Mouse (Mus musculus) kidney, adult 9 months (tissue): ENCODE results near the gene Atoh8.

ENCODE experiments used
- DNase-seq: peaks from one replicate; pipeline ENCODE4 v3.0.0; 2022

Atoh8 gene

DNA sequence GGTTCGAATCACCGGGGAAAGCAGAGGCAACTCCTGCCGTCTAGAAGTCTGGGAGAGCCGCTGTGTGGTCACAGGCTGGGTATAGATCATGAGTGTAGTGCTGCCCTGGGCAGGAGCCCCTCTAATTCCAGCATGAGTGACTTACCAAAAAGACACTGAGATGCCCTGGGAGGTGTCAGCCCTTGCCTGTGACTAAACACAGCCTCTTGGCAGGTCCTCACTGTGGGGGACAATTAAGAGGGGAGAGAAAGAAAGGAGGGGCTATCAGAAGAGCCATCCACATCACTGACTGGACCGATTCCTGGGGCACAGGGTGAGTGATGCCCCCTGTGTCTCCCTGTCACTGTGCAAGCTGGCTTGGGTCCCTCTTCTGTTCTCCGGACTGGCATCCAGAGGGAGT is 48.6 kb downstream of the Atoh8 start:
- DNase-seq = no peak

DNA sequence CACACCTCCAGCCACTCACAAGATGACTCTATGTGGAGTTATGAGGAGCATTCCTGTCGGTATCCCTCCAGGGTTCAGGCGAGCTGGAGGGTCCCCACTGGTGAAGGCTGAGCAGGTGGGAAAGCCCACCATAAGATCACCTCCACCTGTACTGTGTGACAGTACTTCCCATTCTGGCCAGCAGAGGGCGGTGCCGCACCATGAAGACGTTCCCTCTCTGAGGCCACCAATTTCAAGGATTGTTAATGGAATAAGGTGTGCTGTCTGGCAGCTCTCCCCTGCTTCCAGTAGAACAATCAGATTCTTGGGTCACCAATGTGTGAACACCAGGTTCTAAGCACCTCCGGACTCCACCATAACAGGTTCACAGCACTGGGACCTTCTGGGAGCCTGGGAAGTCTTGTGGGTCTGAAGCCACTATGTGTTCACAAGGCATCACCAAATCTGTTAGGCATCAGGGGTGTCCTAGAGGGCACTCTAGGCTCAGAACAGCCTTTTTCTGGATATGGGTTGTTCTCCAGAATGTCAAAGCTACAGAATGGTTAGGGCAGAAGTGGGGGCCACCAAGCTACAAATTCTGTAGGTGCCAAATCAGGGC is 49.4 kb downstream of the Atoh8 start:
- DNase-seq = peak; percentile 82

DNA sequence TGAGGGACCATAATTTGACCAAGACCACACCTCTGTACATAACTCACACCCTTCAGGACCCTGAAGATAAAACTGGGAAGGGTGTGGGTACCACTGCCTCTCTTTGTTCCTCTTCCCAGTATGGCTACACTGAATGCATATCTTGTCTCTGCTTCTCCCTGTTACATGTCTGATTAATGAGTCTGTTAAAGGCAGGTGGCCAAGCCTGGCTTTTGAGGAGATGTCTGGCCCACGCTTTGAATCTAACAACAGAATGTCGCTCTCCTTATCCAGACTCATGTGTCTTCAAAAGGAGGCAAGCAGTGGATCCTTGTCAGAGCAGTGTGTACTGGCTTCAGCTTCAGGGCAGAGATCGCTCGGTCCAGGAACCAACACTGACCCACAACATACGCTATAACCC is 50.8 kb downstream of the Atoh8 start:
- no peak for DNase-seq

DNA sequence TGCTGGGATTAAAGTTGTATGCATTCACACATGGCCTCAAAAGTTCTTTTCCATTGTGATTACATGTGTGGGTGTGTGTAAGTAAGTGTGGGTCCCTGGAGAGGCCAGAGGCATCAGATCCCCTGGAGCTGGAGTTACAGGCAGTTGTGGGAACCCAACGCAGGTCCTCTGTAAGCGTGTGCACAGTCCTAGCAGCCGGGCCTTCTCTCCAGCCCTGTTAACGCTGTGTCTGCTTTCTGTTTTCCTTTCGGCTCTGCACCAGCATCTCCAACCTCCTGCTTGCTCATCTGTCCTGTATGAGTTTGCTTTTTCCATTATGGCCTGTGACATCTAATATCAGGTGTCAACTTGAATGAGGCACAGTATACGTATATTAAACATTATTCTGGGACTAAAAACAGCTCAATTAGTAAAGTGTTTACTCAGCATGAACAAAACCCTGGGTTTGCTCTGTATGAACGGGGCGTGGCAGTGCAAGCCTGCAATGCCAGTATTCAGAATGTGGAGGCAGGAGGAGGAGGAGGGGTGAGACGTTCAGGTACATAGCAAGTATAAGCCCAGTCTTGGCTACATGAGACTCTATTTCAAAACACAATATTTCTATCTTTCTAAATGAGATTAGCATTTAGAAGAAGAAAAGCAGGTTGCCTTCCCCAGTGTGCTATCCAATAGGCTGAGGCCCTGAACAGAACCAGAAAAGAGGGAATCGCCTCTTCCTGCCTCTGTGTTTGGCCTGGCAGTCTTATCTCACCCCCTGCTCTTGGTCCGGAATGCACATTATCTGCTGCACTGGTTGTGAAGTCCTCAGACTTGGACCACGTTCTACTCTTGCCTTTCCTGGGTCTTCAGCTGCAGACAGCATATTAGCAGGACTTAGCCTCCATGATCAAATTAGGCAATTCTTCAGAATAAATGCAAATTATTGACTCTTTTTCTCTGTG is 55.5 kb downstream of the Atoh8 start:
- DNase-seq = no peak

DNA sequence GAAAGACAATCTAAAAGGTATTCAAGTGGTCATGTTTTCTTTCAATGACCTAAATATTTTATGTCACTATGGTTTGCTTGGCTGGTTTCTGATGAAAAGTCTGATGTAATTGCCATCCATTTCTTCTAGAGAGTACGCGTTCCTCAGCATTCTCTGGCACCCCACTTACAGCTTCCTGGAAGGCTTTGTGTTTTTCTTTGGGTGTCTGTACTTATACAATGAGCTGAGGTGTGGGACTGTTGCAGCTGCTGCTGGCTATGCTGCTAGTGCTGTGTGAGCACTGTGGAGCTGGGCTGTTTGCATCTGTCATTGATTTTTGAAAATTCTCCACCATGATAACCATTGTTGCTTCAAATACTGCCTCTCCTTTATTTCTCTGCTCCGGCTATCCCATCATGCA is 56.4 kb downstream of the Atoh8 start:
- DNase-seq = no peak

DNA sequence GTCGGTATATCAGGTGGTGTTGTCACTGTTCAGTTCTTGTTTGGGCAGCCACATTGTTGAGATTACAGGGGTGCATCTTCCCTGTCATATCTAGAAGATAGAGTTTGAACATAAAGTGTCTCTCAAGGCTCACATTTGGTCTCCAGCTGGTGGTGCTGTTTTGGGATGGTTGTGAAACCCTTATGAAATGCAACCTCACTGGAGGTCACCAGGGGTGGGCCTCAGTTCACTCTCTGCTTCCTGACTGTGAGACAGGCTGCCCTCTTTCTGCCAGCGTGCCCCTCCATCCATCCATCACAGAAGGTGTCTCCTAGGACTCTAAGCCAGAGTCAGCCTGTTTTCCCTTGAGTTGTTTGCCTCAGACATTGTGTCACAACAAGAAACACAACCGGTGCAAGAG is 58.0 kb downstream of the Atoh8 start:
- no peak for DNase-seq

DNA sequence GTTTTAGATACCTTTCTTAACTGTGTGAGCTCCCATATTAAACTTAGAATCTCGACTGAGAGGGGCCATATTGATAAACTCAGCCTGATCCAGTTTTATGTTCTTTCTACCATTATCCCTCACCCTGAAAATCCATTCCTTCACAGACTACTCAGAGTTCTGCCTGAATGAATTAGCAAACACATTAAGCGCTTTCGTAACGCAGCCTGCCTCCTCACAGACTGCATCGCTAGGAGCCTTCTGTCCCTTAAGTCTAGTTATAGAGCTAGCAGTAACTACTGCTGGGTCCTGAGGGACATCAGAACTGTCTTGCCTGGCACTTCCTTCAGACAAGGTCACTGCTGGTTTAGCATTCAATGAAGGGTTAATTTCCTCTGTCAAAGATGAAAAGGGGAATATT is 59.4 kb downstream of the Atoh8 start:
- no peak for DNase-seq

DNA sequence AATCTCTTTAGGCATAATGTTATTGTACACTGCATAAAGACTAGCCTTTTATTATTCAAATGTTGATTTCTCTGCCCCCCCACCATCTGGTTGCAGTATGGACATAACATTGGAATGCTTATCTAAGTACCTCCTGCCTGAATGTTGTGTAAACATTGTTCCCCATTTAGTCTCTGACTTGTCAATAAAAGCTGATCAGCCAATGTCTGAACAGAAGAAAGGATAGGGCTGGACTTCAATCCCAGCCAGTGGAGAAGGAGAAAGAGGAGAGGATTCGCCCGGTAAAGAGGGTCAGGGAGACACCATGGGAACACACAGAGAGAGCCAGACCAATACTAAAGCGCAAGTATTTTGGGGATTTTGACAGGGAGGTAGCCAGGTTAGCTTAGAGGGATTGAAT is 60.0 kb downstream of the Atoh8 start:
- no peak for DNase-seq

DNA sequence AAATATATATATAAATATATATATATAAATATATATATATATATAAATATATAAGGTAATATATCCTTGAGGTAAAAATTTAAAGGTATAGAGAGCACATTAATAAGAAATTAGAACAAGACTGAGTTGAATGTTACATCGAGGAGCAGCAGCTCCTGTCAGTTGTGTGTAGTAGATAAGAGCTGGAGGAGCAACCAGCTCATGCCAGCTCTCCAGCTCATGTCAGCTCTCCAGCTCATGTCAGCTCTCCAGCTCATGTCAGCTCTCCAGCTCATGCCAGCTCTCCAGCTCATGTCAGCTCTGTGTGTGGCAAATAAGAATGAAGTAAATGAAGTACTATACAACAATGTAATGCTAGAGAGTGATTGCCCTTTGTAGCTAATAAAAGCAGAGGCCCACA is 62.0 kb downstream of the Atoh8 start:
- DNase-seq = no peak

DNA sequence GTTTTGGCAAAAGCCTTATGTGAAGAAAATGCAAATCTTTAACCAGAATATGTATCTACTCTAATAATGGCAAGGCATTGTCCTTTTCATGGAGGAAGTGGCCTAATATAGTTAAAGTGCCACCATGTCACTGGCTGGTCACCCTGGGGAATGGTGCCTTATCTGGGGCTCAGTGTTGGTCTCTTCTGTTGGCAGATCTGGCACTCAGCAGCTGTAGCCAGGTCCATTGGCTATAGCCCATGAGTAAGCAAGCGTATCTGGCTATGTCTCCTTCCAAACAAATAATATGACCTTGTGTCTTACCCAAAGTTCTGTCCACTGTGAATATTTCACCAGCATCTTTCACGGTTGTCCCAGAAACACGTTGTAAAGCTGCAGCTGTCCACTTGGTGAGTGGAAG is 64.0 kb downstream of the Atoh8 start:
- no peak for DNase-seq

DNA sequence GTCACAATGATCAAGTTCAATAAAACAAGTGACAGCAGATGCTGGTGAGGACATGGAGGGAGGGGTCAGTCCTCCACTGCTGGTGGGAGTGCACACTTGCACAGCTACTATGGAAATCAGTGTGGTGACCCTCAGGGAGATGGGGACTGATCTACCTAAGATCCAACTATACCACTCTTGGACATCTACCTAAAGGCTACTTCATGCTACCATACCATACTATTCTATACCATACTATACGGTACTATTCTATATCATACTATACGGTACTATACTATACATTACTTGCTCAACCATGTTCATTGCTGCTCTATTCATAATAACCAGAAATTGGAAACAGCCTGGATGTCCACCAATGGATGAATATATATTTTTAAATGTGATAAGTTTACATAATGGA is 69.5 kb downstream of the Atoh8 start:
- no peak for DNase-seq

DNA sequence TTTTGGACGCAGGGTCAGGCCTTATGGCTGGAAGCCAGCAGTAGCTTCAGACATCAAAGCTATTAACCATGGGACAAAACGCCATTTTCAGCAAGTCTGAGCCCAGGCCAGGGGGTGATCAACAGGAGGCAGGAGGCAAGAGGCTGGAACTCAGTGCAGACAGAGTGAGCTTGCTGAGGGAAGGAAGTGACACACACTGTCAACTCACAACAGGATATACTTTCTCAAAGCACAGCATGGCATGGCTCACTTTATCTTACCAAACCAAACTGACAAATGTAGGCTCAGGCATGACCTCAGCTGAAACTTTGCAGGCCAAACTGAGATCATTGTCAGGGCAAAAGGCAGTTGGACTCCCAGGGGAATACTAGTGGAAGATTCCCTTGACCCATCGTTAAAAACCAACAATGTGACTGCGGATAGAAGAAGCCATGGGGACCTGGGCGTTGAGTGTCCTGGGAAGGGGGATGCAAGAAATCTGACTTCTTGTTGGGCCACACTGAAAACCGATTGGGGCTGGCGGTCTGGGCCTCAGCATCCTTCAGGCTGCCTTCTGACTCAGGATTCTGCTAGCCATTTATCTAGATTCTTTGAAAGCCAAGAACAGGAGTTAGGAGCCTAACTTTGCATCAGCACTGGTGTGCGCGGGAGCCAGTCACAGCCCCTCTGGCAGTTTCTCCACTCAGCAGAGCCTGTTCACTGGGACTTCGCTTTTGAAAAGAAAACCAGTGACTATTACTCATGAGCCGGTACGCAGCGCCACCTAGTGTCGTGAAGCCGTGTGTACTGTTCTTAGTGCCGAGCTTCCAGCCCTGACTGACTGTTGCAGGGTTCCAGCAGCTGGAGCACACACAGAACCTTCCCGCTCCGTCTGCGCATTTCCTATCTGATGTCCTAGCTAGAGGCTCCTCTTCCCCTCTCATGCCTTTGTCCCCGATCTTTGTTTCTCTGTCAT is 70.8 kb downstream of the Atoh8 start:
- peak; percentile 87 for DNase-seq

DNA sequence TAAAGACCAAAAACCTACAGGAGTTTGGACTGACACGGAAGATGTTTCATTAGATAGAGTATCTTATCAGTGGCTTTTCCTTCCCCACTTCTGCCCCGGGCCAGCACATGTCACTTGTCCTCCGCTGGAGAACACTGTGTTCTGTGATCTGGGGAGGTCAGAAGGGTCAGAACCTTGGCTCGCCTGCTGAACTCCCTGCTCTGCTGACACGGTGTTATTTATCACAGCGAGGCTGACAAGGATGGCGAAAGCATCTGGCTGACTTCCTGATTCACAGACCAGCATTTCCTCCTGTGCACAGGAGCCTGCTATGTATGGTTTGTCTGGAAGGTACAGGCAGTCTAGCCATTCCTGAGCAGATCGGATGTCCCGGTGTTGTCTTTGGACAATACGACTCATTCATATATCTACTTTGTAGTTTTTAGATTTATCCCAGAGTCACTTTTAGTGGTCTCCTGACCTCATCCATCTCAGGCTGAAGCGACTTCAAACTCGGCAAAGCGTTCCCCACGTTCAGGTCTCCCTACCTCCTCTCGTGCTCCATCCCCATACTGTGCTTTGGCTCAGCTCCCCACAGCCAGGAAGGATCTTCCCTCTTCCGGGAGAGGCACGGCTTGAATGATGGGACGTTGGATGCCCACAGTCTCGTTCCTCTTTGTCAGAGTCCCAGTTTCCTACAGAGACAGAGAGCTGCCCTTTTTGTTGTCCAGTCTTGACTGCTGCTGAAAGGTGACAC is 73.1 kb downstream of the Atoh8 start:
- DNase-seq = peak; percentile 86

DNA sequence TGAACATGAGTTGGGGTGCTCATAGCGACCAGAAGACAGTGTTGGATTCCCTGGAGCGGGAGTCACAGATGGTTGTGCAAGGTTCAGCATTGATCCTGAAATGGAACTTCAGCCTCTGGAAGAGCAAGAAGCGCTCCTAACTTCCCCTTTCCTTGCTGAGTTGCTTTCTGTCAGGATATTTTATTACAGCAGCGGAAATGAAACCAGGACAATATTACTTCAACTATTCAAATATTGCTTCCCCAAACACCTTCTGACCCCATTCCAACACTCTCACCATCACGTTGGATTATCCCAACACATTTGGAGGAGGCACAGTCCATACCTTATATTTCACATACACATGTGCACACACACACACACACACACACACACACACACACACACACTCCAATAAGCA is 73.6 kb downstream of the Atoh8 start:
- DNase-seq = peak; percentile 19

DNA sequence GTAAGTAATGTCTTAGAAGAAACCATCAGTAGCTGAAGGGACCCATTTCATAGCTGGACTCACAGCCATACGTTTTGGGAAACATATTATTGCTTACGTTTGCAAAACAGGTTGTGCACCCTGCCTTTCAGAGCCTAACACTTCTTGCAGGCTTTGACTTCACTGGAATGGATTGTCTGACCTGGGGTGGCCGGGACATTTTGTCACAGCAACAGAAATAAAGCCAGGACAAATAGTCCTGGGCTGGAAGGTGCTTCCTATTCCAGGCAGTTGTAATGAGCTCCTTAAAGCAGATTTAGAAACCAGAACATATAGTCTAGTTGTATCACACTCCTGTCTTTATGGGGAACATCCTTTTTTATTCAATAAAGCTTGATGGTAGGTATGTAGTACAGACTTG is 74.4 kb downstream of the Atoh8 start:
- no peak for DNase-seq

DNA sequence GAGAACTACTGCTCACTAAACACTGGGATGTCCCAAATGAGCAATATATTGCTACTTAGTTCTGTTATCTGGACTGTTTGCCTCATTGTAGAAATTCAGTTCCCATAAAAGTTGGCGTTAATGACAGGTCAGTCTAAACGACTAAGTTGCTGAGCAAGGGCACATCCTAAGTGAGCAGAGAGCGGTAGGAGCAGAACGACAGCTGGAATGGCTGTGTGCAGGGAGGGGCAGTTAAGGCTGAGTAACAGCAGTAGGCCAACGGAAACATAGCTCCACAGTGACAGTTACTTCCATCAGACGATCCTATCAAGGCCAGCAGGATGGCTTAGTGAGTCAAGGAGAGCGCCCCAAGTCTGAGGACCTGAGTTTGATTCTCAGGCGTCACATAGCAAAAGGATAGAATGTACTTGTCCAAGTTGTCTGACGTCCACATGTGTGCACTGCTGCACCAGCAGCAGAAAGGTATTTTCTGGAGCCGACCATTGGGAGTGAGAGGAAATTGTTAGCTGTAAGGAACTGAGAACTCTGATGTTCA is 75.4 kb downstream of the Atoh8 start:
- DNase-seq = no peak

DNA sequence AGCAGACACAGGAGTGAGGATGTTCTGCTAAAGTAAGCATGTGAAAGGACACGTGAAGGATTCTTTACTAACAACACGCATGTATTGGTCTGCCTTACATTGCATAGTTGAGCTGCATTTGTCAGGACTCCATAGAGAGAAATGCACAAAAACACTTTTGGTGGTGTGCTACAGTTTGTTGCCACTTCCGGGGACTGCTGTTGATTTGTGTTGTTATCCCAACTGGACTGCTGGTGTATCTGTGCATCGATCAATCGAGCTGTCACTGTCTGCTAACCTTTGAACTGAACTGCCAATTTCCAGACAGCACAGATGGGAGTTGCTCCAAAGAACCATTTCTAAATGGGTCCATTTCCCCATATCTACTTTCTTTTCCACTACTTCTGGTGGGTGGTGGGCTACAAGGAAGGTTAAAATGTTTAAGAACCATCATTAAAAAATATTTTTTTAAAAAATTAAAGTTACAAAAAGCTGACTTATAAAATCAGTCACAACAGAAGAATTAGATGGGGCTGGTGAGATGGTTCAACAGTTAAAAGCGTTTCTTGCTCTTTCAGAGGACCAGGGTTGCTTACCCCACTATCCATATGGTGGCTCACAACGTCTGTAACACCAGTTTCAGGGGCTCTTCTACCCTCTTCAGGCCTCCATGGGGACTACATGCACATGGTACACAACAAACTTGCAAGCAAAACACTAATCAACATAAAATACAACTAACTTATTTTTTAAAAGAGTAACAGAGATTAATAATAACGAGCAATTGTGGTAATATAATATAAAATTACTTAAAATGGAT is 76.2 kb downstream of the Atoh8 start:
- no peak for DNase-seq
